ENCODE assay signal across 23 mouse cellular contexts in the genomic region with DNA sequence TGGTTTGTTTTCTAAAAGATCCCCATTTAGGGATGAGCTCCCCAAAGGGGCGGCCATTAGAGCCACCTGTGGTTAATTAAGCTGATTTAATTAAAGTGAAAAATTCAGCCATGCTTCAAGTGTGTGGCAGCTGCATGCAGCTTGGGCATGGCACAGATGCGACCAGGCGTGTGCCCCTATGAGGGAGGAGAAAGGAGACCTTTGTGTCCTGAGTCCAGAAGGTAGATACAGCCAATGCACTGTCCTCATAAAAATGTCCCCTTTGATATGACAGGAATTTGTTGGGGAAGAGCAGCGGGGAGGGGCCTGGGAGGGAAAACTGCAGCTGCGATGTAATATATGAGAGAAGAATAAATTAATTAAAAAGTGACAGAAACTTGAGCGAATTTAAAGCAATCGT.
DNase-seq lines count a peak whose midpoint lies in the region; ATAC-seq and TF ChIP-seq lines count a peak whose summit lies in the region.
"Had no signal": no experiment of that assay in that cellular context is flagged by ENCODE, and none has a peak within 500 bp of the region (broad histone marks: within the 10 kb centered on the region; RNA-seq: fewer than 3 reads in every experiment).

No protein-coding gene starts in this region.

- no peak for TF ChIP-seq CTCF in hindbrain, postnatal 0 days (IDR thresholded peaks at IDR 0.05; ENCODE audit: low read depth)

- no peak overlapping the region for H3K4me3 ChIP-seq in forebrain, embryonic 12.5 days (replicated peaks)
- H3K4me3 ChIP-seq in forebrain, embryonic 11.5 days (ENCODE audit: low read depth, low read length), result no peak overlapping the region
- no peak overlapping the region for H3K4me3 ChIP-seq in heart, embryonic 12.5 days
- no peak overlapping the region for H3K4me3 ChIP-seq in hindbrain, postnatal 0 days (ENCODE audit: low read length)
- no peak overlapping the region for H3K4me3 ChIP-seq in hindbrain, embryonic 12.5 days
- H3K4me3 ChIP-seq: embryonic facial prominence, embryonic 15.5 days; erythroblast, embryonic 14.5 days; forebrain, embryonic 10.5 days; gastrocnemius, adult 2 months had no signal

- peaks cover 9% of the 10 kb centered on the region for H3K27me3 ChIP-seq in forebrain, embryonic 12.5 days
- H3K27me3 ChIP-seq in forebrain, embryonic 11.5 days (ENCODE audit: control insufficient read depth, insufficient read depth, low read length), result no peaks in the 10 kb centered on the region
- no peaks in the 10 kb centered on the region for H3K27me3 ChIP-seq in heart, embryonic 12.5 days (replicated peaks)
- H3K27me3 ChIP-seq in hindbrain, postnatal 0 days (ENCODE audit: insufficient read depth, low read length), result no peaks in the 10 kb centered on the region
- H3K27me3 ChIP-seq in hindbrain, embryonic 12.5 days, result peaks cover 2% of the 10 kb centered on the region; the same call in 1 of the 2 replicates
- H3K27me3 ChIP-seq: embryonic facial prominence, embryonic 15.5 days had no signal

- H3K4me1 ChIP-seq in forebrain, embryonic 12.5 days, result peaks cover 45% of the 10 kb centered on the region
- peaks cover 9% of the 10 kb centered on the region for H3K4me1 ChIP-seq in forebrain, embryonic 11.5 days (replicated peaks; ENCODE audit: control insufficient read depth, insufficient read depth, low read length)
- peaks cover 32% of the 10 kb centered on the region for H3K4me1 ChIP-seq in heart, embryonic 12.5 days (replicated peaks)
- H3K4me1 ChIP-seq in hindbrain, postnatal 0 days (ENCODE audit: insufficient read depth, low read length), result peaks cover 10% of the 10 kb centered on the region
- H3K4me1 ChIP-seq in hindbrain, embryonic 12.5 days, result peaks cover 50% of the 10 kb centered on the region

- H3K27ac ChIP-seq in forebrain, embryonic 12.5 days, result 0 out of 2 replicates have a peak overlapping the region, but pooled peaks have one; percentile 19
- H3K27ac ChIP-seq in forebrain, embryonic 11.5 days (ENCODE audit: low read depth, low read length), result no peak overlapping the region
- H3K27ac ChIP-seq in heart, embryonic 12.5 days (ENCODE audit: poor library complexity, severe bottlenecking), result peak overlapping the region; percentile 67
- H3K27ac ChIP-seq in hindbrain, postnatal 0 days, result no peak overlapping the region
- H3K27ac ChIP-seq in hindbrain, embryonic 12.5 days, result no peak overlapping the region
- H3K27ac ChIP-seq: embryonic facial prominence, embryonic 15.5 days; forebrain, embryonic 10.5 days had no signal

- 49% methylated on average over 7 of the region's 7 CpGs for WGBS in forebrain, embryonic 12.5 days
- WGBS in forebrain, embryonic 11.5 days, result 49% methylated on average over 7 of the region's 7 CpGs
- WGBS in heart, embryonic 12.5 days, result 72% methylated on average over 7 of the region's 7 CpGs
- 53% methylated on average over 7 of the region's 7 CpGs for WGBS in hindbrain, postnatal 0 days
- WGBS in hindbrain, embryonic 12.5 days, result 55% methylated on average over 7 of the region's 7 CpGs

- ATAC-seq in forebrain, embryonic 12.5 days (ENCODE audit: low FRiP score), result no peak
- ATAC-seq in forebrain, embryonic 11.5 days (replicated peaks; ENCODE audit: low FRiP score), result no peak
- no peak for ATAC-seq in heart, embryonic 12.5 days (ENCODE audit: insufficient number of reproducible peaks, low FRiP score)
- ATAC-seq in hindbrain, postnatal 0 days, result 0 out of 2 replicates have a peak, but pooled peaks have one; percentile 28
- no peak for ATAC-seq in hindbrain, embryonic 12.5 days (ENCODE audit: low FRiP score)
- ATAC-seq: CD4-positive, CD25-positive, alpha-beta regulatory T cell, adult 4 months; hindbrain, embryonic 16.5 days had no signal

- peaks cover 30% of the 10 kb centered on the region for H3K36me3 ChIP-seq in forebrain, embryonic 12.5 days (replicated peaks)
- no peaks in the 10 kb centered on the region for H3K36me3 ChIP-seq in forebrain, embryonic 11.5 days (ENCODE audit: control insufficient read depth, insufficient read depth, low read length)
- H3K36me3 ChIP-seq in heart, embryonic 12.5 days, result peaks cover 47% of the 10 kb centered on the region
- peaks cover 7% of the 10 kb centered on the region; the same call in 1 of the 2 replicates for H3K36me3 ChIP-seq in hindbrain, postnatal 0 days (ENCODE audit: insufficient read depth, low read length)
- peaks cover 18% of the 10 kb centered on the region for H3K36me3 ChIP-seq in hindbrain, embryonic 12.5 days
- H3K36me3 ChIP-seq: G1E had no signal

- H3K9ac ChIP-seq in forebrain, embryonic 12.5 days, result no peak overlapping the region
- no peak overlapping the region for H3K9ac ChIP-seq in forebrain, embryonic 11.5 days (ENCODE audit: low read length)
- H3K9ac ChIP-seq in heart, embryonic 12.5 days, result 0 out of 2 replicates have a peak overlapping the region, but pooled peaks have one; percentile 32
- no peak overlapping the region for H3K9ac ChIP-seq in hindbrain, postnatal 0 days (replicated peaks; ENCODE audit: low read length)
- no peak overlapping the region for H3K9ac ChIP-seq in hindbrain, embryonic 12.5 days
- H3K9ac ChIP-seq: embryonic facial prominence, embryonic 15.5 days had no signal

- no peak for DNase-seq in forebrain, embryonic 11.5 days (ENCODE audit: low spot score)
- no peak for DNase-seq in heart, postnatal 4 days
- DNase-seq in hindbrain, postnatal 0 days (ENCODE audit: low spot score), result no peak
- DNase-seq in Muller cell, postnatal 12 days (ENCODE audit: inconsistent ontology term), result peak; percentile 70
- DNase-seq: adrenal gland, postnatal 10 days; B cell, adult 2 months; cerebellum, adult 11 months; cerebellum, adult 8-10 months; cerebellum, postnatal 14 days; embryo, embryonic 11 days; gastrocnemius, adult 2 months; gastrocnemius, postnatal 36 days; heart, adult 11 months; kidney, adult 11 months had no signal

- no peak overlapping the region for H3K4me2 ChIP-seq in forebrain, embryonic 12.5 days
- no peak overlapping the region for H3K4me2 ChIP-seq in forebrain, embryonic 11.5 days (ENCODE audit: low read depth, low read length, severe bottlenecking)
- no peak overlapping the region for H3K4me2 ChIP-seq in heart, embryonic 12.5 days
- H3K4me2 ChIP-seq in hindbrain, postnatal 0 days (ENCODE audit: low read depth, low read length), result no peak overlapping the region
- no peak overlapping the region for H3K4me2 ChIP-seq in hindbrain, embryonic 12.5 days (replicated peaks)
- H3K4me2 ChIP-seq: embryonic facial prominence, embryonic 15.5 days had no signal

- no peaks in the 10 kb centered on the region for H3K9me3 ChIP-seq in forebrain, embryonic 12.5 days
- no peaks in the 10 kb centered on the region for H3K9me3 ChIP-seq in forebrain, embryonic 11.5 days (ENCODE audit: control insufficient read depth, low read length)
- H3K9me3 ChIP-seq in heart, embryonic 12.5 days (replicated peaks), result no peaks in the 10 kb centered on the region
- no peaks in the 10 kb centered on the region for H3K9me3 ChIP-seq in hindbrain, postnatal 0 days (ENCODE audit: low read length)
- no peaks in the 10 kb centered on the region for H3K9me3 ChIP-seq in hindbrain, embryonic 12.5 days (replicated peaks)
- H3K9me3 ChIP-seq: embryonic facial prominence, embryonic 15.5 days; forebrain, embryonic 10.5 days had no signal

Comparison
In these comparisons a context has a peak if more than half of its experiments do, and no peak if none do; other contexts are left out.
1. H3K27ac ChIP-seq: peak in forebrain, embryonic 12.5 days (single experiment) and heart, embryonic 12.5 days (single experiment); none in forebrain, embryonic 11.5 days (single experiment), hindbrain, postnatal 0 days (single experiment) and hindbrain, embryonic 12.5 days (single experiment).